Comparison of ENCODE assay signal across 21 mouse cellular contexts in the genomic region with DNA sequence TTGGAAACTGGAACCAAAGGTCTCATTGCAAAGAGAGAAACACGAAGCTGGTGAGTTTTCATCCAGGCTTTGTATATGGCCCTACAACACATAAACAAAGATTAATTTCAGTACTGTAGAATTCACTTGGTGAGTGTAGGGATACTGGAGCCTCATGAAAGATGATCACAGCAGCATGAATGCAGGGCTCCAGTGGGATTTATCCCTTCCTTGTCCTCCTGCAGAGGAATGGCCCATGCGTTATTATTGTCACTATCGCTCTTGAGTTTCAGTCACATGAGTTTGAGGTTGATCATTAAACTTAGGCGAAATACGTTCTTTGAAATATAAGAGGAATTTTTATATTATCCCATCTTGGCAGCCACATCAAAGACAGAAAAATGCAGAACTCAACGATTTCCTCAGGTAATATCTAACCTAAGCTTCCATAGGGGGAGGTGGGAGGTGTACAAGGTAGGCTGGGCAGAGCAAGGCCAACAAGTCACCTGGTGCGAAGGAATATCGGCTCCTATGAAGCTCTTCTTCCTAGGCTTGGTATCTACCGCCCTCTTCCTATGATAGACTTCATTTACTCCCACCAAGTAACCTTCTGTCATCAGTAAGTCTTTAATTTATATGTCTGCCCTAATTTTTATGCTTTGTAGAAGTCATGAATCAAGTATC.
DNase-seq lines count a peak whose midpoint lies in the region; ATAC-seq and TF ChIP-seq lines count a peak whose summit lies in the region.
"Had no signal": no experiment of that assay in that cellular context is flagged by ENCODE, and none has a peak within 500 bp of the region (broad histone marks: within the 10 kb centered on the region; RNA-seq: fewer than 3 reads in every experiment).

No protein-coding gene starts in this region.

- intact Hi-C loops in heart, postnatal 25 days (cut with DNase I): no loop called here

- H3K4me1 ChIP-seq in heart, embryonic 12.5 days (replicated peaks): peaks cover 43% of the 10 kb centered on the region
- H3K4me1 ChIP-seq in kidney, adult 2 months (ENCODE audit: control insufficient read depth, insufficient read depth, low read length): no peaks in the 10 kb centered on the region
- H3K4me1 ChIP-seq in intestine, embryonic 14.5 days (replicated peaks; ENCODE audit: control insufficient read depth, insufficient read depth, low read length): peaks cover 2% of the 10 kb centered on the region; the same call in 1 of the 2 replicates
- H3K4me1 ChIP-seq: liver, embryonic 13.5 days had no signal

- peak overlapping the region; percentile 68; the same call in 1 of the 2 replicates for H3K27ac ChIP-seq in heart, embryonic 12.5 days (ENCODE audit: poor library complexity, severe bottlenecking)
- peak overlapping the region; percentile 50; the same call in 1 of the 2 replicates for H3K27ac ChIP-seq in kidney, adult 2 months (ENCODE audit: insufficient read depth, low read depth, low read length)
- peak overlapping the region; percentile 51; the same call in 1 of the 2 replicates for H3K27ac ChIP-seq in intestine, embryonic 14.5 days (ENCODE audit: low read depth)
- H3K27ac ChIP-seq: forebrain, embryonic 15.5 days; hindbrain, embryonic 14.5 days; left cerebral cortex, adult 2 months; liver, embryonic 13.5 days; midbrain, embryonic 13.5 days had no signal

- no peak for DNase-seq in heart, postnatal 25 days (ENCODE audit: low spot score)
- no peak for DNase-seq in kidney, adult 2 months
- DNase-seq in kidney, adult 8-10 months: no peak
- no peak for DNase-seq in intestine, embryonic 14.5 days (ENCODE audit: low spot score)
- peak; percentile 29 for DNase-seq in large intestine, adult 2 months (ENCODE audit: low read depth, low spot score)
- DNase-seq in frontal cortex, postnatal 10 days (ENCODE audit: low spot score in 2 of 2): no peak
- DNase-seq: adrenal gland, postnatal 25 days; cerebellum, adult 9-10 months; gastrocnemius, postnatal 14 days; kidney, postnatal 4 days; layer of hippocampus, adult 9-11 months; liver, embryonic 13.5 days; lung, adult 2 months; lung, postnatal 14 days; right cerebral cortex, postnatal 25 days had no signal

- H3K4me2 ChIP-seq in heart, embryonic 12.5 days: no peak overlapping the region
- no peak overlapping the region for H3K4me2 ChIP-seq in intestine, embryonic 14.5 days (ENCODE audit: low read length)
- H3K4me2 ChIP-seq: forebrain, embryonic 15.5 days; hindbrain, embryonic 14.5 days; liver, embryonic 13.5 days; midbrain, embryonic 13.5 days had no signal

- no peaks in the 10 kb centered on the region for H3K36me3 ChIP-seq in heart, embryonic 12.5 days
- H3K36me3 ChIP-seq in kidney, adult 2 months (ENCODE audit: control insufficient read depth, insufficient read depth, low read length): no peaks in the 10 kb centered on the region
- no peaks in the 10 kb centered on the region for H3K36me3 ChIP-seq in intestine, embryonic 14.5 days (ENCODE audit: control insufficient read depth, insufficient read depth, low read length)
- H3K36me3 ChIP-seq: forebrain, embryonic 15.5 days; liver, embryonic 13.5 days; midbrain, embryonic 13.5 days had no signal

- no peak for TF ChIP-seq CTCF in kidney, adult 2 months (conservative IDR thresholded peaks at IDR 0.05; ENCODE audit: insufficient read depth, insufficient read length, low read depth, low read length)

- no peak for ATAC-seq in heart, embryonic 12.5 days (ENCODE audit: insufficient number of reproducible peaks, low FRiP score)
- peak; percentile 73; the same call in 1 of the 2 replicates for ATAC-seq in intestine, embryonic 14.5 days (replicated peaks; ENCODE audit: low FRiP score, low TSS enrichment, low read depth)
- ATAC-seq: forebrain, embryonic 15.5 days; inflammation-experienced regulatory T-cells, adult 6 months; midbrain, embryonic 13.5 days had no signal

- H3K9ac ChIP-seq in heart, embryonic 12.5 days: no peak overlapping the region
- no peak overlapping the region for H3K9ac ChIP-seq in intestine, embryonic 14.5 days (ENCODE audit: low read length)
- H3K9ac ChIP-seq: forebrain, embryonic 15.5 days; hindbrain, embryonic 14.5 days; liver, embryonic 13.5 days; midbrain, embryonic 13.5 days had no signal

- no peak overlapping the region for H3K4me3 ChIP-seq in heart, embryonic 12.5 days
- H3K4me3 ChIP-seq in kidney, adult 2 months (ENCODE audit: insufficient read depth, low read depth, low read length): no peak overlapping the region
- H3K4me3 ChIP-seq in intestine, embryonic 14.5 days (ENCODE audit: low read depth, low read length): no peak overlapping the region
- H3K4me3 ChIP-seq: forebrain, embryonic 15.5 days; left cerebral cortex, adult 2 months; liver, embryonic 13.5 days; midbrain, embryonic 13.5 days had no signal

- no peak for TF ChIP-seq POLR2A in kidney, adult 2 months (IDR thresholded peaks at IDR 0.05; ENCODE audit: low read depth, low read length)

- no peaks in the 10 kb centered on the region for H3K9me3 ChIP-seq in heart, embryonic 12.5 days (replicated peaks)
- no peaks in the 10 kb centered on the region for H3K9me3 ChIP-seq in intestine, embryonic 14.5 days (ENCODE audit: control insufficient read depth, low read length)
- H3K9me3 ChIP-seq: forebrain, embryonic 15.5 days; liver, embryonic 13.5 days; midbrain, embryonic 13.5 days had no signal

- H3K27me3 ChIP-seq in heart, embryonic 12.5 days (replicated peaks): no peaks in the 10 kb centered on the region
- H3K27me3 ChIP-seq in kidney, adult 2 months (replicated peaks; ENCODE audit: control insufficient read depth, insufficient read depth, low read length): no peaks in the 10 kb centered on the region
- H3K27me3 ChIP-seq in intestine, embryonic 14.5 days (replicated peaks; ENCODE audit: control insufficient read depth, insufficient read depth, low read length): no peaks in the 10 kb centered on the region
- H3K27me3 ChIP-seq: forebrain, embryonic 15.5 days; liver, embryonic 13.5 days; midbrain, embryonic 13.5 days had no signal

- 84% methylated on average over 9 of the region's 9 CpGs for WGBS in heart, embryonic 12.5 days
- 75% methylated on average over 9 of the region's 9 CpGs for WGBS in kidney, adult 2 months
- WGBS in intestine, embryonic 14.5 days: 79% methylated on average over 9 of the region's 9 CpGs
- WGBS in large intestine, adult 2 months: 34% methylated on average over 9 of the region's 9 CpGs
